Mouse (Mus musculus) CH12.LX (cell line): ENCODE measurements at regions not wholly inside any gene's neighbourhood (a gene's known extent, or its start where the extent isn't known, plus 50 kb on each side); places are given as distances from the start of the nearest gene placed in this dataset.

Source experiments
- DNase-seq: peaks from one replicate; pipeline ENCODE4 v3.0.0-alpha.2; 2013; ENCODE audit errors: extremely low read depth
- H3K27ac ChIP-seq: 2 replicates; pipeline ENCODE4 v1.5.1; 2012; ENCODE audit warnings: low read depth, mild to moderate bottlenecking, control low read depth, moderate library complexity; ENCODE audit not compliant: insufficient read depth
- H3K27me3 ChIP-seq: replicated peaks from 2 replicates; pipeline ENCODE3; 2012; ENCODE audit warnings: inconsistent platforms
- H3K36me3 ChIP-seq, 2 experiments: replicated peaks in 1 of 2; 2 replicates each; pipeline versions ENCODE3 to v1.6.1; 2012; ENCODE audit warnings: inconsistent platforms in 1 of 2, low read length in 1 of 2, mild to moderate bottlenecking in 1 of 2, mixed read lengths in 1 of 2, moderate library complexity in 1 of 2; ENCODE audit not compliant: control insufficient read depth in 1 of 2, insufficient read depth in 1 of 2
- H3K4me1 ChIP-seq, 2 experiments: 2 replicates each; pipeline ENCODE4 v1.6.1; 2012; ENCODE audit warnings: inconsistent platforms in 1 of 2, moderate library complexity in 1 of 2; ENCODE audit not compliant: insufficient read depth in 2 of 2, control insufficient read depth in 1 of 2
- H3K4me2 ChIP-seq: 2 replicates; pipeline ENCODE4 v1.6.1; 2012; ENCODE audit warnings: low read depth, mild to moderate bottlenecking, control low read depth; ENCODE audit not compliant: poor library complexity, insufficient read depth, severe bottlenecking
- H3K4me3 ChIP-seq, 3 experiments: fragments of 150-350 bp in 1 of 3; sonication (generic) in 1 of 3; replicated peaks in 1 of 3; 2 replicates each; pipeline versions ENCODE3 to v1.5.1; 2011 to 2012; ENCODE audit warnings: low read depth in 2 of 3, low read length in 2 of 3, mild to moderate bottlenecking in 2 of 3, moderate library complexity in 2 of 3, control low read depth in 1 of 3, improper control_type of control experiment in 1 of 3, inconsistent platforms in 1 of 3, mixed read lengths in 1 of 3; ENCODE audit not compliant: poor library complexity in 1 of 3
- H3K79me2 ChIP-seq: replicated peaks from 2 replicates; pipeline ENCODE4 v1.6.1; 2012; ENCODE audit warnings: mild to moderate bottlenecking, moderate library complexity; ENCODE audit not compliant: control insufficient read depth, poor library complexity, insufficient read depth, severe bottlenecking; ENCODE audit errors: extremely low read depth
- H3K9ac ChIP-seq: 2 replicates; pipeline ENCODE4 v1.6.1; 2012; ENCODE audit warnings: low read depth, mild to moderate bottlenecking, control low read depth, moderate library complexity; ENCODE audit not compliant: insufficient read depth
- H3K9me3 ChIP-seq: replicated peaks from 2 replicates; pipeline ENCODE3; 2012; ENCODE audit warnings: low read length, inconsistent platforms, mixed read lengths
- BHLHE40 ChIP-seq: IDR thresholded peaks from 2 replicates; pipeline ENCODE4 v1.6.1; 2011; ENCODE audit warnings: mild to moderate bottlenecking, low read depth, low read length, improper control_type of control experiment
- CHD1 ChIP-seq: IDR thresholded peaks from 2 replicates; pipeline ENCODE4 v1.6.1; 2012; ENCODE audit warnings: low read depth, low read length, improper control_type of control experiment, inconsistent platforms
- CTCF ChIP-seq, 2 experiments: IDR thresholded peaks in 1 of 2; conservative IDR thresholded peaks in 1 of 2; 2 replicates each; pipeline ENCODE4 v1.5.1; 2011 to 2012; ENCODE audit warnings: low read depth in 2 of 2, low read length in 2 of 2, improper control_type of control experiment in 1 of 2, inconsistent platforms in 1 of 2, mild to moderate bottlenecking in 1 of 2, moderate library complexity in 1 of 2
- EP300 ChIP-seq: IDR thresholded peaks from 2 replicates; pipeline ENCODE4 v1.6.1; 2011; ENCODE audit warnings: low read length, improper control_type of control experiment
- ETS1 ChIP-seq: conservative IDR thresholded peaks from 2 replicates; pipeline ENCODE4 v1.6.1; 2012; ENCODE audit warnings: low read depth, mild to moderate bottlenecking, inconsistent platforms, low read length, improper control_type of control experiment, moderate library complexity
- GABPA ChIP-seq: IDR thresholded peaks from 2 replicates; pipeline ENCODE4 v1.6.1; 2012; ENCODE audit warnings: low read depth, low read length, improper control_type of control experiment, inconsistent platforms; ENCODE audit not compliant: insufficient replicate concordance
- HCFC1 ChIP-seq: IDR thresholded peaks from 2 replicates; pipeline ENCODE4 v1.6.1; 2012; ENCODE audit warnings: low read depth, mild to moderate bottlenecking, inconsistent platforms, low read length, improper control_type of control experiment
- IRF4 ChIP-seq: IDR thresholded peaks from 2 replicates; pipeline ENCODE4 v1.6.1; 2014; ENCODE audit warnings: low read depth, mild to moderate bottlenecking, inconsistent platforms, low read length, improper control_type of control experiment
- JUND ChIP-seq: conservative IDR thresholded peaks from 2 replicates; pipeline ENCODE4 v1.6.1; 2011; ENCODE audit warnings: low read depth, low read length, improper control_type of control experiment
- KAT2A ChIP-seq: IDR thresholded peaks from 2 replicates; pipeline ENCODE4 v1.6.1; 2012; ENCODE audit warnings: low read length, improper control_type of control experiment, inconsistent platforms; ENCODE audit not compliant: insufficient replicate concordance
- MAFK ChIP-seq: IDR thresholded peaks from 2 replicates; pipeline ENCODE4 v1.6.1; 2011; ENCODE audit warnings: low read length, improper control_type of control experiment; ENCODE audit not compliant: insufficient replicate concordance
- MAX ChIP-seq: IDR thresholded peaks from 2 replicates; pipeline ENCODE4 v1.6.1; 2011; ENCODE audit warnings: low read length, improper control_type of control experiment
- MEF2A ChIP-seq: IDR thresholded peaks from 2 replicates; pipeline ENCODE4 v1.6.1; 2014; ENCODE audit warnings: low read depth, mild to moderate bottlenecking, inconsistent platforms, low read length, improper control_type of control experiment, borderline replicate concordance
- MYC ChIP-seq: IDR thresholded peaks from 2 replicates; pipeline ENCODE4 v1.6.1; 2011; ENCODE audit warnings: low read depth, mild to moderate bottlenecking, improper control_type of control experiment, low read length
- NELFE ChIP-seq: IDR thresholded peaks from 2 replicates; pipeline ENCODE4 v1.6.1; 2011; ENCODE audit warnings: low read depth, low read length, improper control_type of control experiment
- NRF1 ChIP-seq: IDR thresholded peaks from 2 replicates; pipeline ENCODE4 v1.6.1; 2014; ENCODE audit warnings: low read depth, mild to moderate bottlenecking, inconsistent platforms, low read length, improper control_type of control experiment, moderate library complexity
- PAX5 ChIP-seq: IDR thresholded peaks from 2 replicates; pipeline ENCODE4 v1.6.1; 2012; ENCODE audit warnings: low read length, inconsistent platforms, mixed read lengths
- POLR2A ChIP-seq: IDR thresholded peaks from 2 replicates; pipeline ENCODE4 v1.6.1; 2011; ENCODE audit warnings: low read depth, mild to moderate bottlenecking, improper control_type of control experiment, low read length
- POLR2AphosphoS2 ChIP-seq: IDR thresholded peaks from 2 replicates; pipeline ENCODE4 v1.6.1; 2011; ENCODE audit warnings: low read depth, low read length, improper control_type of control experiment
- RAD21 ChIP-seq: IDR thresholded peaks from 2 replicates; pipeline ENCODE4 v1.6.1; 2011; ENCODE audit warnings: low read depth, mild to moderate bottlenecking, low read length, improper control_type of control experiment, moderate library complexity
- TBP ChIP-seq: conservative IDR thresholded peaks from 2 replicates; pipeline ENCODE4 v1.6.1; 2011; ENCODE audit warnings: low read depth, low read length, improper control_type of control experiment
- TCF12 ChIP-seq: IDR thresholded peaks from 2 replicates; pipeline ENCODE4 v1.6.1; 2014; ENCODE audit warnings: low read depth, mild to moderate bottlenecking, inconsistent platforms, low read length, improper control_type of control experiment
- USF2 ChIP-seq: conservative IDR thresholded peaks from 2 replicates; pipeline ENCODE4 v1.6.1; 2011; ENCODE audit warnings: low read depth, low read length, improper control_type of control experiment
- ZMIZ1 ChIP-seq: IDR thresholded peaks from 2 replicates; pipeline ENCODE4 v1.6.1; 2012; ENCODE audit warnings: low read depth, mild to moderate bottlenecking, inconsistent platforms, low read length, improper control_type of control experiment
- dilution Hi-C: fragments of 300-500 bp; cut with MboI; formaldehyde crosslinking; loops from 2 replicates; pipeline ENCODE4 v1.14.3; 2020; ENCODE audit warnings: low sequenced_read_pairs; ENCODE audit not compliant: extremely low pct_unique_long_range_greater_than_20kb, extremely low pct_ligation_motif_present
- in situ Hi-C: fragments of 300-500 bp; cut with MboI; formaldehyde crosslinking; loops from 3 replicates; pipeline ENCODE4 v1.14.3; 2019; ENCODE audit warnings: low sequenced_read_pairs, low pct_ligation_motif_present, low pct_unique_long_range_greater_than_20kb, mixed read lengths

GRCm38 (mm10) chr5:15850126-15850801, 84.2 kb upstream of the Cacna2d1 start (continued):
- TF ChIP-seq NELFE, result no peak
- TF ChIP-seq POLR2A, result no peak
- no peak for TF ChIP-seq MAFK
- no peak for TF ChIP-seq MAX
- TF ChIP-seq, all 38 proteins: peak for 0

- Histone ChIP-seq H3K4me2 (no peak overlapping the region), H3K9ac (no peak overlapping the region), H3K4me3 (no peak overlapping the region), H3K27ac (no peak overlapping the region), H3K27me3 (no peaks in the 10 kb centered on the region), H3K79me2 (no peaks in the 10 kb centered on the region), H3K36me3 (no peaks in the 10 kb centered on the region), H3K9me3 (peaks cover 3% of the 10 kb centered on the region), H3K4me1 (no peaks in the 10 kb centered on the region)
- dilution Hi-C loops (no loop called here), in situ Hi-C loops (no loop called here)
- no peak for DNase-seq
- TF ChIP-seq RAD21 (no peak), MYC (no peak), KAT2A (no peak), EP300 (no peak), NRF1 (no peak), PAX5 (no peak), TCF12 (no peak), POLR2A (no peak)
These were observed 79.7 kb upstream of the Cacna2d1 start for GRCm38 (mm10) chr5:15854752-15855151.

- no peak overlapping the region for H3K27ac ChIP-seq
- H3K27me3 ChIP-seq, result no peaks in the 10 kb centered on the region
- H3K9me3 ChIP-seq, result no peaks in the 10 kb centered on the region
- H3K9ac ChIP-seq, result no peak overlapping the region
- no peak overlapping the region for H3K4me3 ChIP-seq
- H3K4me1 ChIP-seq, result no peaks in the 10 kb centered on the region
- no peaks in the 10 kb centered on the region for H3K36me3 ChIP-seq
- dilution Hi-C loops (no loop called here), in situ Hi-C loops (no loop called here)
- TF ChIP-seq BHLHE40, result no peak
- no peak for TF ChIP-seq IRF4
- no peak for TF ChIP-seq RAD21
- no peak for TF ChIP-seq GABPA
- no peak for TF ChIP-seq KAT2A
- TF ChIP-seq ETS1, result no peak
- no peak for TF ChIP-seq CTCF (conservative IDR thresholded peaks at IDR 0.05 in 1 of 2, IDR thresholded peaks at IDR 0.05 in 1 of 2; ENCODE audit: low read depth in 2 of 2, low read length in 2 of 2)
- no peak for TF ChIP-seq CHD1
- TF ChIP-seq POLR2A, result no peak
- TF ChIP-seq JUND, result no peak
- no peak for TF ChIP-seq EP300
- no peak for TF ChIP-seq MEF2A
- TF ChIP-seq USF2, result no peak
- no peak for TF ChIP-seq MYC
- no peak for TF ChIP-seq TBP
- no peak for TF ChIP-seq HCFC1
- no peak for TF ChIP-seq POLR2AphosphoS2
- no peak for TF ChIP-seq NELFE
- no peak for TF ChIP-seq ZMIZ1
- no peak for TF ChIP-seq TCF12
- no peak overlapping the region for H3K4me2 ChIP-seq
- no peaks in the 10 kb centered on the region for H3K79me2 ChIP-seq
- DNase-seq, result no peak
These were observed 77.5 kb upstream of the Cacna2d1 start for GRCm38 (mm10) chr5:15857034-15857433.
